Mouse (Mus musculus) cerebellum, postnatal 14 days (tissue): ENCODE results near the gene Vmn2r65.

ENCODE experiments used
- DNase-seq, 2 experiments: peaks; one replicate each; pipeline ENCODE4 v3.0.0; 2021; ENCODE audit warnings: mixed read lengths in 2 of 2

The Vmn2r65 gene

GRCm38 (mm10) chr7:84964015-84964414 is at the start of gene Vmn2r65:
Gene Vmn2r65, minus strand, starts transcription at chr7:84964115.
- no peak for DNase-seq

GRCm38 (mm10) chr7:85012168-85012567 is 48.3 kb upstream of the Vmn2r65 start, which contains the start of gene Vmn2r66:
Gene Vmn2r66, minus strand, starts transcription at chr7:85012268.
- DNase-seq, result no peak

GRCm38 (mm10) chr7:84996694-84997093 is 32.8 kb upstream of the Vmn2r65 start:
- no peak for DNase-seq
